Mouse (Mus musculus): ENCODE results near the gene Olfr644. TPM values are rescaled to one million over a fixed set of nuclear protein-coding genes. Genes with fewer than 3 reads are reported as not detected.

Olfr644 gene
- not detected for polyA plus RNA-seq (2017; shearing (Covaris generic))

GRCm38 (mm10) chr7:104071769-104072168 is at the start of gene Olfr644:
Gene Olfr644 (minus strand): TSS chr7:104071869.

GRCm38 (mm10) chr7:104104757-104104972 is 33.0 kb upstream of the Olfr644 start, which contains the start of gene Olfr646:
Gene Olfr646 (plus strand): TSS chr7:104104873.

GRCm38 (mm10) chr7:104085365-104085764 is 13.7 kb upstream of the Olfr644 start, which contains the start of gene Olfr645:
Gene Olfr645 (minus strand): TSS chr7:104085465.

GRCm38 (mm10) chr7:104061345-104061744 is 10.3 kb downstream of the Olfr644 start, which contains the start of gene 4930516K23Rik:
Gene 4930516K23Rik (minus strand): TSS chr7:104061445.

GRCm38 (mm10) chr7:104052566-104052965 is 19.1 kb downstream of the Olfr644 start, which contains the start of gene Olfr642:
Gene Olfr642 (minus strand): TSS chr7:104052666.

GRCm38 (mm10) chr7:104035145-104035544 is 36.5 kb downstream of the Olfr644 start, which contains the start of gene Olfr641:
Gene Olfr641 (plus strand): TSS chr7:104035445.

DNA sequence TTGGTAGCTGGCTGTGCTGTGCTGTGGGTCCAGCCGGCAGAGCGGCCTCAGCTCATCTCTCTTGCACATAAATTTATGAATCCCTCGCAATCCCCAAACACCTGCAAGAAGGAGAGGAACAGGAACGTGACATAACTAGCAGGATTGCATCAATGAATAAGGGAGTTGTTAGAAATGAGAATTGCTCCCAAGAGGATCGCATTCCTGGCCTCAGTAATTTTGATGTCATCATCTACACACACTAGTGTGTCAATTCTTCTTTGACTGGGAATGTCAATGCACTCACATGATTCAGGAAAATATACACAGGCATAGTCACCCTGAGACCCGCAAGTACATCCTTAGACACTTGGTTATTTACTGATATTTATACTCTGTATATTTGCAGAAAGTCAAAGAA is 46.2 kb downstream of the Olfr644 start, which contains the start of gene Olfr640:
Olfr640 (minus strand) TSS at position 101 of the 400 bp plus-strand sequence.

DNA sequence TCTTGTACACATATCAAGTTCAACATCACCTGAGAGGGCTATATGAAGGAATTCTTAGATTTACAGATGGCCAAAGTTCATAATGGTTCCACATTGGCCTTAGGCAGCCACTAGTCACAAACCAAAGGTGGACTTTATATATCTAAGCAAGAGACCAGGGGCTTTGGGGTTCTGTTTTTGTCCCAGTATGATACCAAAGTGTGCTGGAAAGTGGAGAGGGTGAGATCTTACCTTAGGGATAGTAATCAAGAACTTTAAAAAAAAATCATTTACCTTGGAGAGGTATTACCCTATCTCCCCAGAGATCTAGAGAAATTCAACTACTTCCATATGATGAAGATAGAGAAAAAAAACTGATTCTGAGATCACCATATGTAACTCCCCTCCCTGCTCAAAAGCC is 54.5 kb downstream of the Olfr644 start, which contains the start of gene Olfr639:
Olfr639 (minus strand) TSS at position 101 of the 400 bp plus-strand sequence.

Other genes starting within 250 kb of the Olfr644 start
- 82.8 TPM for gene Hbb-bs, start 243.8 kb downstream of the Olfr644 start, polyA plus RNA-seq (2017; shearing (Covaris generic))
- gene Hbb-bh2, start 231.3 kb downstream of the Olfr644 start, polyA plus RNA-seq (2017; shearing (Covaris generic)) = not detected
- not detected for gene Hbb-bh1, start 228.7 kb downstream of the Olfr644 start, polyA plus RNA-seq (2017; shearing (Covaris generic))
- gene Hbb-y, start 218.7 kb downstream of the Olfr644 start, polyA plus RNA-seq (2017; shearing (Covaris generic)) = not detected
- not detected for gene Olfr66, start 185.6 kb downstream of the Olfr644 start, polyA plus RNA-seq (2017; shearing (Covaris generic))
- not detected for gene Olfr64, start 177.4 kb downstream of the Olfr644 start, polyA plus RNA-seq (2017; shearing (Covaris generic))
- not detected for gene Olfr65, start 168.4 kb downstream of the Olfr644 start, polyA plus RNA-seq (2017; shearing (Covaris generic))
- not detected for gene Olfr631, start 143.0 kb downstream of the Olfr644 start, polyA plus RNA-seq (2017; shearing (Covaris generic))
- not detected for gene Olfr632, start 137.5 kb downstream of the Olfr644 start, polyA plus RNA-seq (2017; shearing (Covaris generic))
- gene Olfr633, start 127.4 kb downstream of the Olfr644 start, polyA plus RNA-seq (2017; shearing (Covaris generic)) = not detected
- gene Olfr635, start 100.7 kb downstream of the Olfr644 start, polyA plus RNA-seq (2017; shearing (Covaris generic)) = 0.04 TPM
- gene Olfr638, start 73.1 kb downstream of the Olfr644 start, polyA plus RNA-seq (2017; shearing (Covaris generic)) = not detected
- not detected for gene Olfr639, start 54.6 kb downstream of the Olfr644 start, polyA plus RNA-seq (2017; shearing (Covaris generic))
- not detected for gene Olfr640, start 46.3 kb downstream of the Olfr644 start, polyA plus RNA-seq (2017; shearing (Covaris generic))
- gene Olfr641, start 36.4 kb downstream of the Olfr644 start, polyA plus RNA-seq (2017; shearing (Covaris generic)) = not detected
- gene Olfr642, start 19.2 kb downstream of the Olfr644 start, polyA plus RNA-seq (2017; shearing (Covaris generic)) = 0.06 TPM
- gene 4930516K23Rik, start 10.4 kb downstream of the Olfr644 start, polyA plus RNA-seq (2017; shearing (Covaris generic)) = not detected
- gene Olfr645, start 13.6 kb upstream of the Olfr644 start, polyA plus RNA-seq (2017; shearing (Covaris generic)) = not detected
- not detected for gene Olfr646, start 33.0 kb upstream of the Olfr644 start, polyA plus RNA-seq (2017; shearing (Covaris generic))
- gene Ubqln5, start 58.0 kb upstream of the Olfr644 start, polyA plus RNA-seq (2017; shearing (Covaris generic)) = not detected
- not detected for gene Olfr643, start 65.5 kb upstream of the Olfr644 start, polyA plus RNA-seq (2017; shearing (Covaris generic))
- gene Ubqln3, start 71.4 kb upstream of the Olfr644 start, polyA plus RNA-seq (2017; shearing (Covaris generic)) = not detected
- gene Ubqlnl, start 78.7 kb upstream of the Olfr644 start, polyA plus RNA-seq (2017; shearing (Covaris generic)) = not detected
- not detected for gene Olfm5, start 93.0 kb upstream of the Olfr644 start, polyA plus RNA-seq (2017; shearing (Covaris generic))
- gene Olfr648, start 111.5 kb upstream of the Olfr644 start, polyA plus RNA-seq (2017; shearing (Covaris generic)) = 0.26 TPM
- gene Olfr649, start 124.1 kb upstream of the Olfr644 start, polyA plus RNA-seq (2017; shearing (Covaris generic)) = not detected
- gene Trim6, start 146.9 kb upstream of the Olfr644 start, polyA plus RNA-seq (2017; shearing (Covaris generic)) = 1.7 TPM
- gene Trim34a, start 172.6 kb upstream of the Olfr644 start, polyA plus RNA-seq (2017; shearing (Covaris generic)) = 63.8 TPM
- 34.1 TPM for gene Trim5, start 216.2 kb upstream of the Olfr644 start, polyA plus RNA-seq (2017; shearing (Covaris generic))
- 163 TPM for gene Trim12a, start 243.6 kb upstream of the Olfr644 start, polyA plus RNA-seq (2017; shearing (Covaris generic))

Data from CD4-positive, CD25-positive, alpha-beta regulatory T cell, adult 9 weeks (primary cell).